Mouse (Mus musculus): ENCODE measurements around the gene Neu3.

GRCm38 (mm10) chr7:99833846-99834222 lies 5.6 kb upstream of the Neu3 start:
- TF ChIP-seq GATA1 (IDR thresholded peaks at IDR 0.05; ENCODE audit: borderline replicate concordance, low read length) (no peak), FLI1 (IDR thresholded peaks at IDR 0.05; ENCODE audit: low read length) (no peak)

Measured in megakaryocyte, embryonic 14.5 days (primary cell).